In the genomic region with DNA sequence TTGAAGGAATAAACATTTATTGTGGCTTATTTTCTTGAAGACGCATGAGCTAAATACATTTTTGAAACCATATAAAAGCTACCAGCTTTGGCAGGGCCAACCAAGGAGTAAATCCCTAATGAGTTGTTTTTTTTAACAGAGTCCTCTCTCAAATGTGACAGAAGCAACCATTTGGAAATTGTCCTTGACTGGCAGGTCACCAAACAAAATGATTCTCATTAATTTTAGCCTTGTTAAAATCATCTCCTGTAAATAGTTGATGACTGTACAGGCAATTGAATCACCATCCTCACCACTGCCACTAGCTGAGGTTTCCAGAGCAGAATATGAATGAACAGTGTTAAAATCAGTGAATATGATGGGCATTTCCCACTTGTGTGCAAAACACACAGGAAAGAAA, we compare ENCODE assay signal across 30 mouse cellular contexts.
DNase-seq lines count a peak whose midpoint lies in the region; ATAC-seq and TF ChIP-seq lines count a peak whose summit lies in the region.
"Had no signal": no experiment of that assay in that cellular context is flagged by ENCODE, and none has a peak within 500 bp of the region (broad histone marks: within the 10 kb centered on the region; RNA-seq: fewer than 3 reads in every experiment).

No protein-coding gene starts in this region.

- DNase-seq in forebrain, postnatal 0 days: peak; percentile 11
- DNase-seq in layer of hippocampus, adult 9-11 months: peak; percentile 17
- no peak for DNase-seq in layer of hippocampus, postnatal 36 days
- peak; percentile 13 for DNase-seq in retina, adult 2 months (ENCODE audit: low read depth, low spot score)
- DNase-seq in ovary, postnatal 36 days (ENCODE audit: low spot score): no peak
- DNase-seq: adrenal gland, adult 2 months; adrenal gland, postnatal 36 days; B cell, adult 2 months; gastrocnemius, postnatal 14 days; kidney, adult 9 months; kidney, postnatal 14 days; liver; lung, adult 2 months; lung, postnatal 10 days; right cerebral cortex, adult 18-20 months; spleen, adult 18-20 months; thymus, adult 2 months; thymus, postnatal 36 days had no signal

- H3K4me1 ChIP-seq in forebrain, postnatal 0 days (ENCODE audit: insufficient read depth): no peaks in the 10 kb centered on the region
- no peaks in the 10 kb centered on the region; the same call in 1 of the 2 replicates for H3K4me1 ChIP-seq in forebrain, embryonic 16.5 days (replicated peaks; ENCODE audit: control insufficient read depth, insufficient read depth, low read length)
- H3K4me1 ChIP-seq: heart, embryonic 10.5 days; heart, embryonic 15.5 days; midbrain, embryonic 13.5 days; neural tube, embryonic 13.5 days had no signal

- H3K27me3 ChIP-seq in forebrain, postnatal 0 days (ENCODE audit: insufficient read depth, low read length): no peaks in the 10 kb centered on the region
- H3K27me3 ChIP-seq in forebrain, embryonic 16.5 days (replicated peaks; ENCODE audit: control insufficient read depth, insufficient read depth, low read length): no peaks in the 10 kb centered on the region
- H3K27me3 ChIP-seq: forebrain, embryonic 15.5 days; heart, embryonic 15.5 days; midbrain, embryonic 13.5 days; neural tube, embryonic 13.5 days had no signal

- H3K9ac ChIP-seq in forebrain, postnatal 0 days: no peak overlapping the region
- H3K9ac ChIP-seq in forebrain, embryonic 16.5 days (replicated peaks; ENCODE audit: low read depth, low read length): no peak overlapping the region
- H3K9ac ChIP-seq: forebrain, embryonic 15.5 days; heart, embryonic 15.5 days; hindbrain, embryonic 14.5 days; liver, embryonic 14.5 days; midbrain, embryonic 13.5 days; neural tube, embryonic 13.5 days had no signal

- no peaks in the 10 kb centered on the region for H3K9me3 ChIP-seq in forebrain, postnatal 0 days (ENCODE audit: low read length)
- no peaks in the 10 kb centered on the region for H3K9me3 ChIP-seq in forebrain, embryonic 16.5 days (ENCODE audit: control insufficient read depth, low read length)
- H3K9me3 ChIP-seq: forebrain, embryonic 15.5 days; heart, embryonic 10.5 days; heart, embryonic 15.5 days; midbrain, embryonic 13.5 days; neural tube, embryonic 13.5 days had no signal

- 70% methylated on average over 1 of the region's 1 CpGs for WGBS in forebrain, postnatal 0 days
- WGBS in forebrain, embryonic 16.5 days: 68% methylated on average over 1 of the region's 1 CpGs

- H3K4me2 ChIP-seq in forebrain, postnatal 0 days (ENCODE audit: low read depth): no peak overlapping the region
- H3K4me2 ChIP-seq in forebrain, embryonic 16.5 days (ENCODE audit: low read length): no peak overlapping the region
- H3K4me2 ChIP-seq: forebrain, embryonic 15.5 days; heart, embryonic 15.5 days; hindbrain, embryonic 14.5 days; midbrain, embryonic 13.5 days; neural tube, embryonic 13.5 days had no signal

- no peak for TF ChIP-seq CTCF in forebrain, postnatal 0 days (IDR thresholded peaks at IDR 0.05; ENCODE audit: low read depth)

- no peak overlapping the region for H3K4me3 ChIP-seq in forebrain, postnatal 0 days (ENCODE audit: low read depth, low read length)
- H3K4me3 ChIP-seq in forebrain, embryonic 16.5 days (replicated peaks; ENCODE audit: low read length): no peak overlapping the region
- H3K4me3 ChIP-seq: forebrain, embryonic 15.5 days; heart, embryonic 10.5 days; heart, embryonic 15.5 days; midbrain, embryonic 13.5 days; neural tube, embryonic 13.5 days had no signal

- no peaks in the 10 kb centered on the region for H3K36me3 ChIP-seq in forebrain, postnatal 0 days (ENCODE audit: insufficient read depth)
- no peaks in the 10 kb centered on the region for H3K36me3 ChIP-seq in forebrain, embryonic 16.5 days (ENCODE audit: control insufficient read depth, insufficient read depth)
- H3K36me3 ChIP-seq: forebrain, embryonic 15.5 days; heart, embryonic 10.5 days; heart, embryonic 15.5 days; midbrain, embryonic 13.5 days; neural tube, embryonic 13.5 days had no signal

- no peak overlapping the region for H3K27ac ChIP-seq in forebrain, postnatal 0 days (ENCODE audit: low read depth, low read length)
- no peak overlapping the region for H3K27ac ChIP-seq in forebrain, embryonic 16.5 days (ENCODE audit: low read length)
- H3K27ac ChIP-seq: forebrain, embryonic 15.5 days; heart, embryonic 10.5 days; heart, embryonic 15.5 days; hindbrain, embryonic 14.5 days; liver, embryonic 14.5 days; macrophage; midbrain, embryonic 13.5 days; neural tube, embryonic 13.5 days; stomach, postnatal 0 days had no signal

- no peak for ATAC-seq in forebrain, postnatal 0 days
- ATAC-seq in forebrain, embryonic 16.5 days: no peak
- ATAC-seq: activated CD4-positive, CD25-positive, alpha-beta regulatory T cell, adult 4 months; forebrain, embryonic 15.5 days; intestine, postnatal 0 days; midbrain, embryonic 13.5 days had no signal

Comparison
In these comparisons a context has a peak if more than half of its experiments do, and no peak if none do; other contexts are left out.
1. DNase-seq: peak in forebrain, postnatal 0 days (single experiment), layer of hippocampus, adult 9-11 months (single experiment) and retina, adult 2 months (single experiment); none in layer of hippocampus, postnatal 36 days (0 of 2) and ovary, postnatal 36 days (single experiment).